Mouse (Mus musculus) liver, embryonic 14.5 days (tissue): ENCODE results near the gene Baz2b.
A peak's percentile ranks its signal among the peaks of the same experiment; 100 is the strongest.

ENCODE experiments used
- CTCF ChIP-seq: IDR thresholded peaks from 2 replicates; pipeline ENCODE4 v1.5.1; 2016; ENCODE audit warnings: antibody characterized with exemption, low read depth, control low read depth
- EP300 ChIP-seq: IDR thresholded peaks from 2 replicates; pipeline ENCODE4 v1.6.1; 2016; ENCODE audit warnings: antibody characterized with exemption, low read depth

DNA sequence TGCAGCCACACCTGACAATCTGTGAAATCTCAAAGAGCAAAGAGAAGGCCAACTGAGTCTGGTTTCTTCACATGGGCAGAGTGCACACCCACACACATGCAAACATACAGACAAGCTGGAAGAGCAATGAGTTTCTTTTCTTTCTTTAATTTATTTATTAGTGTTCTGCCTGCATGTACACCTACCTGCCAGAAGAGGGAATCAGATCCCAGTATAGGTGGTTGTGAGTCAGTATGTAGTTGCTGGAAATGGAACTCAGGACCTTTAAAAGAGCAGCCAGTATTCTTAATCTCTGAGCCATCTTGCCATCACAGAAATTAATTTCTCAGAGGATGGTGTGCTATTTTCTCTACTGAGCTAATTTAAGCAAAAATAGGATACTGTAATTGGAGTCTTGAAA lies 164.7 kb downstream of the Baz2b start:
- TF ChIP-seq CTCF = peak; percentile 37; the same call in 1 of the 2 replicates
- no peak for TF ChIP-seq EP300
